Comparison of ENCODE assay signal across 19 mouse cellular contexts in the genomic region with DNA sequence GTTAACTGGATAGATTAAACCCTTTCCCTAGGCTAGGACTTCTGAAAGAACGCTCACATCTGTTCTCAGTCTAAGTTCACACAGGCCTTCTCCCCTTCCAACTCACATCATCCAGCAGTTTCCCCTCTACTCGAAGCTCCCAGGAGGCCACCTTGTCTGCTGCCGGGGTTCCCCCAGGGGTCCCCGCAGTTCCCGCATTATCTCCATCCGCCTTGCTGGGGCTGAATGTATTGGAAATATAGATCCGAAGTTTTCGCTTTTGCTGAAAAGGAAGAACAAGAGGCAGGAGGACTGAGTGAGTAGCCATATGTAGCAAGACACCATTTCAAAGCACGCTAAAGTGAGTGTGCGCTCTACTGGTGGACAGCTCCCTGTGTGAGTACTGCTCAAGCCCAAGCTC. TPM values are rescaled to one million over a fixed set of nuclear protein-coding genes. Genes with fewer than 3 reads are reported as not detected.
"Had no signal": no experiment of that assay in that cellular context is flagged by ENCODE, and none has a peak within 500 bp of the region (broad histone marks: within the 10 kb centered on the region; RNA-seq: fewer than 3 reads in every experiment).

No protein-coding gene starts in this region.

- H3K27me3 ChIP-seq: kidney, embryonic 15.5 days; liver, embryonic 12.5 days; stomach, embryonic 15.5 days had no signal

- DNase-seq: kidney, postnatal 25 days; lung, embryonic 14.5 days; lung, postnatal 10 days; lung, postnatal 4 days; midbrain, embryonic 14.5 days; right cerebral cortex, postnatal 14 days; thymus, postnatal 4 days had no signal

- H3K9me3 ChIP-seq: kidney, embryonic 15.5 days; liver, embryonic 12.5 days; midbrain, embryonic 10.5 days; stomach, embryonic 15.5 days had no signal

- H3K4me3 ChIP-seq: kidney, embryonic 15.5 days; left cerebral cortex, adult 2 months; liver, embryonic 12.5 days; midbrain, embryonic 10.5 days; myocyte had no signal

- H3K27ac ChIP-seq: left cerebral cortex, adult 2 months; liver, embryonic 12.5 days; midbrain, embryonic 10.5 days had no signal

- H3K9ac ChIP-seq: kidney, embryonic 15.5 days; liver, embryonic 12.5 days; lung, embryonic 14.5 days; stomach, embryonic 15.5 days had no signal

- H3K4me2 ChIP-seq: kidney, embryonic 15.5 days; liver, embryonic 12.5 days; lung, embryonic 14.5 days; stomach, embryonic 15.5 days had no signal

- ATAC-seq: liver, embryonic 12.5 days had no signal

RNA-seq across cellular contexts. Expression of a gene that starts 10.0 kb away (rescaled TPM):
- total RNA-seq: left cerebral cortex, adult 2 months had no signal

RNA-seq across cellular contexts. Expression of a gene that starts 35.2 kb away (rescaled TPM):
- total RNA-seq: layer of hippocampus, postnatal 25 days; left cerebral cortex, adult 2 months; left cerebral cortex, postnatal 14 days; megakaryocyte, adult 5-6 weeks had no signal
- polyA plus RNA-seq: kidney, embryonic 15.5 days; limb, embryonic 11.5 days; liver, embryonic 12.5 days; liver, embryonic 16.5 days; lung, embryonic 14.5 days; midbrain, embryonic 10.5 days; midbrain, embryonic 14.5 days; myocyte; neural tube, embryonic 11.5 days; stomach, embryonic 15.5 days had no signal
